Mouse (Mus musculus) E14TG2a.4 (cell line): Measurements from ENCODE around the gene Zfp775.

Experiments
- H3K27me3 ChIP-seq: 2 replicates; pipeline ENCODE4 v1.6.1; 2014; ENCODE audit warnings: low read length, control low read depth; ENCODE audit not compliant: insufficient read depth
- H3K36me3 ChIP-seq: 2 replicates; pipeline ENCODE4 v1.6.1; 2014; ENCODE audit warnings: low read length, control low read depth; ENCODE audit not compliant: insufficient read depth
- H3K4me1 ChIP-seq: replicated peaks from 2 replicates; pipeline ENCODE4 v1.6.1; 2014; ENCODE audit warnings: low read depth, low read length, control low read depth
- H3K4me3 ChIP-seq: replicated peaks from 2 replicates; pipeline ENCODE4 v1.5.1; 2014; ENCODE audit warnings: mild to moderate bottlenecking, low read length
- H3K9me3 ChIP-seq: 2 replicates; pipeline ENCODE4 v1.6.1; 2014; ENCODE audit warnings: low read length, control low read depth
- CTCF ChIP-seq: conservative IDR thresholded peaks from 2 replicates; pipeline ENCODE4 v1.5.1; 2014; ENCODE audit warnings: low read length
- NANOG ChIP-seq: IDR thresholded peaks from 2 replicates; pipeline ENCODE4 v1.6.1; 2014; ENCODE audit warnings: borderline replicate concordance, low read length, mixed read lengths
- POU5F1 ChIP-seq: IDR thresholded peaks from 2 replicates; pipeline ENCODE4 v1.6.1; 2014; ENCODE audit warnings: low read length, borderline replicate concordance

Gene Zfp775

DNA sequence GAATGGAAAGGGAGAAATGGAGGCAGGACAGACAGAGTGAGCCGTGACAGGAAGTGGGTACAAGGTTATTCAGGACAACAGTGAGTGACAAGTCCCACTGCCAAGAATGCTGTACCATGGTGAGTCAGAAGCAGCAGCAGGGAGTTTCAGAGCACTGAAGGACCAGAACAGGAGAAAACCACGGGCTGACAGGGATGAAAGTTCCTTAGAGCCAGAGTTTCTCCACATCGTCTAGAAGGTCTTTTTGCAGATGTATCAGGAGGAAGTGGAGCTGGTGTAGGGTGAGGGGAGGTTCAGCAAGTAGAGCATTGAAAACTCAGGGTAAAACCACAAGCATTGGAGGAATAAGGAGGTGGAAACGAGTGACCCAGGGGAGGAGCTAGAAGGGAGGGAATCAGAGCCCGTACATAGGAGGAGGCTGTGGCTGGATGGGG is 22.6 kb upstream of the Zfp775 start:
- no peaks in the 10 kb centered on the region for H3K4me1 ChIP-seq
- no peaks in the 10 kb centered on the region for H3K36me3 ChIP-seq
- no peak for TF ChIP-seq NANOG
- no peak for TF ChIP-seq POU5F1
- TF ChIP-seq CTCF = no peak
- no peaks in the 10 kb centered on the region for H3K9me3 ChIP-seq
- peaks cover 13% of the 10 kb centered on the region for H3K27me3 ChIP-seq
- H3K4me3 ChIP-seq = no peak overlapping the region

DNA sequence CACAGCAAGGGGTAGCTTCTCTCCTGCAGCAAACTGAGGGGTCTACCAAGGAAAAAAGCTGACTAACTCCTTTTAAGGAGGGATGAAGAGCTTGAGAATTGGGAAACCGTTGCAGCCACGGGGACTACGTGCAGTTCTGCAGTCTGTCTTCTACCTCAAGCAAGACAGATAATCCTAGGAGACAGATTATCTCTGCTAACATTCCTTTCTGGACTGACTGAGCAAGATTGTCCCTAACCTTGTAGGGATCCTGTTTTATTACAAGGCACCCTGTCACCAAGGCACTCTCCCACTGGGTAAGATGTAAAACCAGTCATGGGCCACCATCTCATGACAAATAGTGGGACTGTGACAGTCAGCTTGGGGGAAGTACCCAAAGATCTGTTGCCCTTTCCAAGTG is 20.6 kb upstream of the Zfp775 start:
- no peak overlapping the region for H3K4me3 ChIP-seq
- H3K27me3 ChIP-seq = peaks cover 10% of the 10 kb centered on the region
- peaks cover 5% of the 10 kb centered on the region for H3K9me3 ChIP-seq
- H3K36me3 ChIP-seq = no peaks in the 10 kb centered on the region
- H3K4me1 ChIP-seq = no peaks in the 10 kb centered on the region
- TF ChIP-seq NANOG = no peak
- no peak for TF ChIP-seq POU5F1
- no peak for TF ChIP-seq CTCF

DNA sequence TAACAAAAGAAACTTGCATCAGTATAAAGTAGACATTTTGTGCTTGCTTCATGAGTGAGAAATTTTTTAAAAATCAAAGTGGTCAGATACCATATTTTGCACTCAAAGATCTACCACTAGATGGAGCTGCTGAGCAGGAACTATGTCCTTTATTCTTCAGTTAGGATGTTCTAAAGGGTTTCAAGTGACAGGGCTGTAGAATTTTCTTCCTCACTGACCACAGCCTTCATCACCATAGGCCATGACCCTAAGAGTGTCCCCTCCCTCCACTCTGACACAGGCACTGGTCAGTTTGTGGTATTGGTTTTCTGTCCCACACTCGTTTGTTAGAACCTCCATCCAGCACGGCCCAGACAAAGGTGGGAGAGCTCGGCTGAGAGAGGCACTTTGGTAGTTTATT is 19.8 kb upstream of the Zfp775 start:
- H3K9me3 ChIP-seq = peaks cover 9% of the 10 kb centered on the region
- peaks cover 10% of the 10 kb centered on the region for H3K27me3 ChIP-seq

DNA sequence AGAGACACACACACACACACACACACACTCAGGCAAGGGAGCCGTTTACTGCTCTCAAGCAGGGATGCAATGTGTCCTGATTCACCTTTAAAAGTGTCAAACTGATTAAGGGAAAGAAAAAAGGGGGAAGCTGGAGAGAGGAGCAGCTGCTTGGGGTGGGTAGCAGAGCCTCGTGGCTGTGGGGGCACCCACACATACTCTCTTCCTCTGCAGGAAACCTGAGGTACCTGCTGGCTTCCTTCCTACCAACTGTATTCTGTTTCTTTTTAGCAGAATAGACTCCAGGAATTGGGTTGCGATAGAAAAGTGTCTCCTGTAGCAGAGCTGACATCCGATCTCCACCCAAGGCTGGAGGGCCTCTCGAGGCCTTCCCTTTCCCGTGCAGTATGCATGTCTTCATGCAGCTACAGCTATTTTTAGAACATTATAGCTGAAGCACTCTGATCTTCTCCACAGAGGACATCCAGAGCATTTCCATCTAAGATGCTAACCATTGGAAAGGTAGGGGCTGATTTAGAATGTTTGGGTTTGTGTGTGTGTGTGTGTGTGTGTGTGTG is 12.6 kb upstream of the Zfp775 start, which contains the start of gene Gm45021:
Gene Gm45021 (plus strand): TSS at position 417 of the 557 bp plus-strand sequence.
- Histone ChIP-seq H3K36me3 (no peaks in the 10 kb centered on the region), H3K9me3 (peaks cover 9% of the 10 kb centered on the region)

More for the DNA sequence above, 19.8 kb upstream of the Zfp775 start:
- H3K4me1 ChIP-seq = no peaks in the 10 kb centered on the region
- no peak overlapping the region for H3K4me3 ChIP-seq
- no peaks in the 10 kb centered on the region for H3K36me3 ChIP-seq
- no peak for TF ChIP-seq POU5F1
- no peak for TF ChIP-seq NANOG
- peak; percentile 87 for TF ChIP-seq CTCF

DNA sequence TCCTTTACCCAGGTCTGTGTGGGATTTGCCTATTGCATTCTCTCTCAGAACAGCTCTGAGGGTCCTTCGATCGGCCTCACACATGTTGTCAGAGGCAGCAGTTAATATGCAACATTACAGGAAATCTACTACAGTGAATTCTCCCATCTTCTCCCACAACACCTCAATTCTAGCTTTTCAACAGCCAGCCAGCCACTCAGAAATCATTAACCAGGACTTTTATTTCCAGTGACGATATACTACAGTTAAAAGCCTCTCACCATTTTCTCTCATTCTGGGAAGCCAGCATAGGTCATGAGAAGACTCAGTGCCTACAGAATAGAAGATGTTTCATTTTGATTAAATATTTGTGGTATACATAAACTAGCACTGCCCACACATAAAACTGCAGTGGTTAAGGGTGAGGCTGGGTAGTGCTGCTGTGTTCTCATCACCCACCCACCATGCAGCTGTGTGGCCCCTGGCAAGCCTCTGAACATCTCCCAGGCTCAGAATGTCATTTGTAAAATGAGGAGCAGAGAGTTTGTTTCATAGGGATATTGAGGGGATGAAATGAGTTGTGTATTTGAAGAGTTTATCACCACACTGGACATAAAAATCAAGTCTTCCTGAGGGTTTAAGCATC is 10.5 kb upstream of the Zfp775 start:
- H3K9me3 ChIP-seq = peaks cover 3% of the 10 kb centered on the region
- TF ChIP-seq CTCF (no peak), POU5F1 (no peak), NANOG (no peak)
- peaks cover 24% of the 10 kb centered on the region for H3K4me1 ChIP-seq
- H3K36me3 ChIP-seq = no peaks in the 10 kb centered on the region
- no peak overlapping the region for H3K4me3 ChIP-seq
- peaks cover 61% of the 10 kb centered on the region for H3K27me3 ChIP-seq

More for the DNA sequence above, 12.6 kb upstream of the Zfp775 start, which contains the start of gene Gm45021:
- H3K27me3 ChIP-seq = peaks cover 40% of the 10 kb centered on the region
- no peak for TF ChIP-seq POU5F1
- TF ChIP-seq CTCF = no peak
- TF ChIP-seq NANOG = no peak
- peaks cover 8% of the 10 kb centered on the region for H3K4me1 ChIP-seq
- no peak within 1 kb of the TSS for H3K4me3 ChIP-seq

DNA sequence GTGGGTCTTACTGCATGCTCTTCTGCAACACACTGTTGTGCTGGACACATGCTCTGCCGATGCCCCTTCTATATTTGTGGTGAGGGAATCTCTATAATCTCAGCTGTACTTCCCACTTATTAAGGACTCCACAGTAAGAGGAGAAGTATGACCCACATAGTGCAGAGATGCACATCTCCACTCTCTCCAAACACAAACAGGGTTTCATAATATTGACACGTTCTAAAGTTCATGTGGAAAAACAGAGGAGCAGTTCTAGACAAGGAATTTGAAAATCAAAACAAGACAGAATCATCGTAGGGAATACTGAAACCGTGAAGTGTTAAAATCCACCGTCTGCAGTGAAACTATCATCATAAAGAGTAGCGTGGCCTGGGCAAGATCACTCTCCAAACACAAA is 10.0 kb upstream of the Zfp775 start:
- Histone ChIP-seq H3K4me1 (peaks cover 29% of the 10 kb centered on the region), H3K36me3 (no peaks in the 10 kb centered on the region), H3K9me3 (no peaks in the 10 kb centered on the region), H3K4me3 (no peak overlapping the region), H3K27me3 (peaks cover 66% of the 10 kb centered on the region)
- TF ChIP-seq CTCF (no peak), POU5F1 (no peak), NANOG (no peak)

DNA sequence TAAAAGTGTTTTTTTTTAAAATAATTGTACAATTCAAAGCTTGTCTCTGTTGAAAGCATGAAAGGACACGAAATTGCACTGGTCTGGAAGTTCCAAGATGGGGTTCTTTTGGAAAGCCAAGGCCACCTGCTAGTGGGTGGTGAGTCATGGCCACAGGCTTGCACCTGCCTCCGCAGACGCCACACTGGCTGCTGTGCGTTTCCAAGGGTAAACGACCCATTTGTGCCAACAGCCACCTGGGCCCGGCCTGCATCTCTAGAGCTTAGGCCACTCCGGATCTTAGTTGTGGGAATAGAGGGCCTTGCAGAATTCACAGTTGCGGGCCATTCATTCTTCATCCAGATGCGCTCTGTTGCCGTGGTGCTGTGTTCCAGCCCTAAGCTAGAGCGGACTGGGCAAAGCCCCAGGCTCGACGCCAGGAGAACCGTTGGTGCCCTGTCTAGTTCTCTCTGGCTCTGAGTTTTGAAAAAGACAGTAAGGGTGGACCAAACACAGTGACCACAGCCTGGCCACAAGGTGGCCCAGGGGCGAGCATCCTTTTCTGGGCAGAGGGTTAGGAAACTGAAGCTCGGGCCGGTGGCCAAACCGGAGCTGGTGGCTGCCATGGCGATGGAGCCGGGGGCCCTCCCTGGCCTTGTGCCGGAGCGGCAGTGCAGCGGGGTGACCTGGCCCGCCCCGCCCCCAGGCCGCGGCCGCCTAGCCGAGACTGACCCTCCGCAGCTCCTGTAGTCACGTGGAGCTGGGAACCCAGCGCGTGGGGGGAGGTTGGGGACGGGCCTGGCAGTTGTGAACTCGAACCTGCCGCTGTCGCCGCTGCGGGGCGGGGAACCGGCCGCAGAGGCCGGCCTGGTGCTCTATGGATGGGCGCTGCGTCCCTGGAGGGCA is 8.5 kb upstream of the Zfp775 start, which contains the start of the genes Repin1 and Gm44965:
Gene Repin1 (plus strand): TSS at position 726 of the 885 bp plus-strand sequence.
Gene Gm44965 (plus strand): TSS at position 784 of the 885 bp plus-strand sequence.
- H3K27me3 ChIP-seq = peaks cover 81% of the 10 kb centered on the region
- H3K36me3 ChIP-seq = no peaks in the 10 kb centered on the region
- no peaks in the 10 kb centered on the region for H3K9me3 ChIP-seq
- H3K4me3 ChIP-seq = peak within 1 kb of the TSS; percentile 82
- peaks cover 39% of the 10 kb centered on the region for H3K4me1 ChIP-seq
- TF ChIP-seq CTCF (no peak), NANOG (no peak), POU5F1 (no peak)
